Mouse (Mus musculus): Measurements from ENCODE around the gene Hspa8. TPM values are rescaled to one million over a fixed set of nuclear protein-coding genes. Genes with fewer than 3 reads are reported as not detected.

Gene Hspa8
- 2,522 and 2,633 TPM in 2 replicates for polyA plus RNA-seq (2014; fragmentation: Nextera tagmentation; extraction: Ambion mirVana)

GRCm38 (mm10) chr9:40800675-40801612, at the start of gene Hspa8:
TSS of gene Hspa8 (plus strand) at chr9:40800984.
- Histone ChIP-seq H3K27ac (ENCODE audit: low read depth) (peak within 1 kb of the TSS; percentile 99), H3K36me3 (ENCODE audit: insufficient read depth) (peaks cover 39% of the 10 kb centered on the region), H3K27me3 (ENCODE audit: insufficient read depth, low read length) (no peaks in the 10 kb centered on the region), H3K4me3 (ENCODE audit: low read depth, low read length) (peak within 1 kb of the TSS; percentile 99), H3K4me1 (ENCODE audit: insufficient read depth) (peaks cover 9% of the 10 kb centered on the region), H3K9ac (peak within 1 kb of the TSS; percentile 100), H3K9me3 (ENCODE audit: low read depth, low read length) (no peaks in the 10 kb centered on the region), H3K4me2 (peak within 1 kb of the TSS; percentile 87)
- TF ChIP-seq CTCF (IDR thresholded peaks at IDR 0.05; ENCODE audit: low read depth), result peak; percentile 43
- 1% methylated on average over 83 of the region's 83 CpGs for WGBS
- ATAC-seq (ENCODE audit: insufficient read depth), result peak; percentile 97
- DNase-seq, result peak; percentile 100

- WGBS, result 58% methylated on average over 3 of the region's 3 CpGs
- no peak overlapping the region for H3K4me3 ChIP-seq (ENCODE audit: low read depth, low read length)
Observed at GRCm38 (mm10) chr9:40751749-40752148, 49.0 kb upstream of the Hspa8 start.

GRCm38 (mm10) chr9:40756401-40756800, 44.4 kb upstream of the Hspa8 start:
- DNase-seq, result peak; percentile 89
- H3K4me2 ChIP-seq, result peak overlapping the region; percentile 56
- H3K27ac ChIP-seq (ENCODE audit: low read depth), result no peak overlapping the region
- H3K4me3 ChIP-seq (ENCODE audit: low read depth, low read length), result no peak overlapping the region
- no peaks in the 10 kb centered on the region for H3K9me3 ChIP-seq (ENCODE audit: low read depth, low read length)
- no peaks in the 10 kb centered on the region for H3K27me3 ChIP-seq (ENCODE audit: insufficient read depth, low read length)
- 24% methylated on average over 4 of the region's 4 CpGs for WGBS
- 0 out of 2 replicates have a peak, but pooled peaks have one; percentile 9 for ATAC-seq (ENCODE audit: insufficient read depth)
- no peak overlapping the region for H3K9ac ChIP-seq
- 0 out of 2 replicates have a peak, but pooled peaks cover 3% of the 10 kb centered on the region for H3K36me3 ChIP-seq (ENCODE audit: insufficient read depth)
- TF ChIP-seq CTCF (IDR thresholded peaks at IDR 0.05; ENCODE audit: low read depth), result peak; percentile 88
- peaks cover 6% of the 10 kb centered on the region; the same call in 1 of the 2 replicates for H3K4me1 ChIP-seq (ENCODE audit: insufficient read depth)

More at GRCm38 (mm10) chr9:40751749-40752148, 49.0 kb upstream of the Hspa8 start:
- DNase-seq, result no peak
- H3K27ac ChIP-seq (ENCODE audit: low read depth), result no peak overlapping the region
- no peak overlapping the region for H3K4me2 ChIP-seq
- H3K27me3 ChIP-seq (ENCODE audit: insufficient read depth, low read length), result no peaks in the 10 kb centered on the region
- peak; percentile 37 for TF ChIP-seq CTCF (IDR thresholded peaks at IDR 0.05; ENCODE audit: low read depth)
- H3K4me1 ChIP-seq (ENCODE audit: insufficient read depth), result 0 out of 2 replicates have a peak, but pooled peaks cover under 1% of the 10 kb centered on the region
- H3K9ac ChIP-seq, result no peak overlapping the region
- H3K36me3 ChIP-seq (ENCODE audit: insufficient read depth), result no peaks in the 10 kb centered on the region
- ATAC-seq (ENCODE audit: insufficient read depth), result no peak
- H3K9me3 ChIP-seq (ENCODE audit: low read depth, low read length), result no peaks in the 10 kb centered on the region

- peak; percentile 63 for TF ChIP-seq CTCF (IDR thresholded peaks at IDR 0.05; ENCODE audit: low read depth)
- peak; percentile 77 for ATAC-seq (ENCODE audit: insufficient read depth)
- H3K9ac ChIP-seq, result peak overlapping the region; percentile 5
- H3K27ac ChIP-seq (ENCODE audit: low read depth), result peak overlapping the region; percentile 60; the same call in 1 of the 2 replicates
- 12% methylated on average over 12 of the region's 12 CpGs for WGBS
- H3K4me1 ChIP-seq (ENCODE audit: insufficient read depth), result peaks cover 6% of the 10 kb centered on the region; the same call in 1 of the 2 replicates
- peak overlapping the region; percentile 56 for H3K4me2 ChIP-seq
- no peaks in the 10 kb centered on the region for H3K27me3 ChIP-seq (ENCODE audit: insufficient read depth, low read length)
- DNase-seq, result peak; percentile 68
- H3K36me3 ChIP-seq (ENCODE audit: insufficient read depth), result 0 out of 2 replicates have a peak, but pooled peaks cover 11% of the 10 kb centered on the region
- no peaks in the 10 kb centered on the region for H3K9me3 ChIP-seq (ENCODE audit: low read depth, low read length)
- H3K4me3 ChIP-seq (ENCODE audit: low read depth, low read length), result peak overlapping the region; percentile 10; the same call in 1 of the 2 replicates
Observed at GRCm38 (mm10) chr9:40757105-40757626, 43.6 kb upstream of the Hspa8 start.

GRCm38 (mm10) chr9:40757685-40758270, 43.0 kb upstream of the Hspa8 start:
- 0 out of 2 replicates have a peak, but pooled peaks cover 11% of the 10 kb centered on the region for H3K36me3 ChIP-seq (ENCODE audit: insufficient read depth)
- ATAC-seq (ENCODE audit: insufficient read depth), result peak; percentile 93
- no peaks in the 10 kb centered on the region for H3K27me3 ChIP-seq (ENCODE audit: insufficient read depth, low read length)
- WGBS, result 8% methylated on average over 22 of the region's 22 CpGs
- TF ChIP-seq CTCF (IDR thresholded peaks at IDR 0.05; ENCODE audit: low read depth), result peak; percentile 88
- H3K9ac ChIP-seq, result peak overlapping the region; percentile 5
- peaks cover 6% of the 10 kb centered on the region; the same call in 1 of the 2 replicates for H3K4me1 ChIP-seq (ENCODE audit: insufficient read depth)
- H3K27ac ChIP-seq (ENCODE audit: low read depth), result no peak overlapping the region
- H3K4me3 ChIP-seq (ENCODE audit: low read depth, low read length), result peak overlapping the region; percentile 10; the same call in 1 of the 2 replicates
- no peaks in the 10 kb centered on the region for H3K9me3 ChIP-seq (ENCODE audit: low read depth, low read length)
- H3K4me2 ChIP-seq, result peak overlapping the region; percentile 56
- peak; percentile 93 for DNase-seq

- ATAC-seq (ENCODE audit: insufficient read depth) (no peak), DNase-seq (no peak)
- TF ChIP-seq CTCF (IDR thresholded peaks at IDR 0.05; ENCODE audit: low read depth), result no peak
- 83% methylated on average over 6 of the region's 6 CpGs for WGBS
- Histone ChIP-seq H3K4me3 (ENCODE audit: low read depth, low read length) (no peak overlapping the region), H3K4me2 (no peak overlapping the region), H3K36me3 (ENCODE audit: insufficient read depth) (peaks cover 14% of the 10 kb centered on the region; the same call in 1 of the 2 replicates), H3K27ac (ENCODE audit: low read depth) (no peak overlapping the region), H3K9me3 (ENCODE audit: low read depth, low read length) (no peaks in the 10 kb centered on the region), H3K27me3 (ENCODE audit: insufficient read depth, low read length) (no peaks in the 10 kb centered on the region), H3K9ac (no peak overlapping the region), H3K4me1 (ENCODE audit: insufficient read depth) (0 out of 2 replicates have a peak, but pooled peaks cover under 1% of the 10 kb centered on the region)
Observed at GRCm38 (mm10) chr9:40762354-40762753, 38.4 kb upstream of the Hspa8 start.
